Mouse (Mus musculus) T-helper 2 cell (primary cell): ENCODE measurements around the gene Atxn1.

Source experiments
- in situ Hi-C: fragments of 300-600 bp; cut with MboI, MseI; formaldehyde crosslinking; loops from one replicate; pipeline ENCODE4 v1.15.1; 2025; ENCODE audit warnings: high pct_unique_total_duplicates

Atxn1 gene

GRCm38 (mm10) chr13:45903519-45904274 is 61.1 kb downstream of the Atxn1 start:
- in situ Hi-C loops, result no loop called here

GRCm38 (mm10) chr13:45902457-45902856 is 62.4 kb downstream of the Atxn1 start:
- in situ Hi-C loops, result no loop called here

GRCm38 (mm10) chr13:45900776-45901175 is 64.0 kb downstream of the Atxn1 start:
- in situ Hi-C loops, result no loop called here

GRCm38 (mm10) chr13:45897571-45897970 is 67.2 kb downstream of the Atxn1 start:
- in situ Hi-C loops, result loop anchor here (25.0 kb wide), 1 partner anchor 1585 kb away; no protein-coding TSS in a partner anchor

GRCm38 (mm10) chr13:45894760-45895159 is 70.0 kb downstream of the Atxn1 start:
- in situ Hi-C loops, result loop anchor here (25.0 kb wide), 1 partner anchor 1582 kb away; no protein-coding TSS in a partner anchor

- in situ Hi-C loops, result loop anchor here (25.0 kb wide), 1 partner anchor 1582 kb away; no protein-coding TSS in a partner anchor
Measured at GRCm38 (mm10) chr13:45894234-45894633, 70.6 kb downstream of the Atxn1 start.

- in situ Hi-C loops, result loop anchor here (25.0 kb wide), 1 partner anchor 1579 kb away; no protein-coding TSS in a partner anchor
Measured at GRCm38 (mm10) chr13:45891073-45891472, 73.7 kb downstream of the Atxn1 start.

GRCm38 (mm10) chr13:45888953-45889749 is 75.7 kb downstream of the Atxn1 start:
- in situ Hi-C loops, result loop anchor here (25.0 kb wide), 1 partner anchor 1577 kb away; no protein-coding TSS in a partner anchor

- in situ Hi-C loops, result loop anchor here (25.0 kb wide), 1 partner anchor 1573 kb away; no protein-coding TSS in a partner anchor
Measured at GRCm38 (mm10) chr13:45884878-45885277, 79.9 kb downstream of the Atxn1 start.

GRCm38 (mm10) chr13:45883791-45884238 is 81.0 kb downstream of the Atxn1 start:
- in situ Hi-C loops, result loop anchor here (25.0 kb wide), 1 partner anchor 1572 kb away; no protein-coding TSS in a partner anchor

- in situ Hi-C loops, result loop anchor here (25.0 kb wide), 1 partner anchor 1571 kb away; no protein-coding TSS in a partner anchor
Measured at GRCm38 (mm10) chr13:45882976-45883440, 81.8 kb downstream of the Atxn1 start.

- in situ Hi-C loops, result loop anchor here (25.0 kb wide), 1 partner anchor 1568 kb away; no protein-coding TSS in a partner anchor
Measured at GRCm38 (mm10) chr13:45880543-45880845, 84.3 kb downstream of the Atxn1 start.

- in situ Hi-C loops, result loop anchor here (10.0 to 25.0 kb wide), 2 partner anchors 45 to 1568 kb away; no protein-coding TSS in a partner anchor
Measured at GRCm38 (mm10) chr13:45879746-45880542, 84.9 kb downstream of the Atxn1 start.

- in situ Hi-C loops, result loop anchor here (10.0 to 25.0 kb wide), 2 partner anchors 48 to 1565 kb away; no protein-coding TSS in a partner anchor
Measured at GRCm38 (mm10) chr13:45876939-45877338, 87.9 kb downstream of the Atxn1 start.

GRCm38 (mm10) chr13:45876368-45876760 is 88.4 kb downstream of the Atxn1 start:
- in situ Hi-C loops, result loop anchor here (10.0 to 25.0 kb wide), 2 partner anchors 48 to 1564 kb away; no protein-coding TSS in a partner anchor

GRCm38 (mm10) chr13:45875686-45876367 is 89.0 kb downstream of the Atxn1 start:
- in situ Hi-C loops, result loop anchor here (10.0 to 25.0 kb wide), 2 partner anchors 49 to 1564 kb away; no protein-coding TSS in a partner anchor

- in situ Hi-C loops, result loop anchor here (10.0 kb wide), 1 partner anchor 51 kb away; no protein-coding TSS in a partner anchor
Measured at GRCm38 (mm10) chr13:45874196-45874595, 90.6 kb downstream of the Atxn1 start.

- in situ Hi-C loops, result loop anchor here (10.0 kb wide), 1 partner anchor 52 kb away; no protein-coding TSS in a partner anchor
Measured at GRCm38 (mm10) chr13:45872966-45873365, 91.8 kb downstream of the Atxn1 start.

- in situ Hi-C loops, result loop anchor here (10.0 kb wide), 1 partner anchor 53 kb away; no protein-coding TSS in a partner anchor
Measured at GRCm38 (mm10) chr13:45872041-45872746, 92.6 kb downstream of the Atxn1 start.
